Mouse (Mus musculus): ENCODE results near the gene Nckap5.

Gene Nckap5

DNA sequence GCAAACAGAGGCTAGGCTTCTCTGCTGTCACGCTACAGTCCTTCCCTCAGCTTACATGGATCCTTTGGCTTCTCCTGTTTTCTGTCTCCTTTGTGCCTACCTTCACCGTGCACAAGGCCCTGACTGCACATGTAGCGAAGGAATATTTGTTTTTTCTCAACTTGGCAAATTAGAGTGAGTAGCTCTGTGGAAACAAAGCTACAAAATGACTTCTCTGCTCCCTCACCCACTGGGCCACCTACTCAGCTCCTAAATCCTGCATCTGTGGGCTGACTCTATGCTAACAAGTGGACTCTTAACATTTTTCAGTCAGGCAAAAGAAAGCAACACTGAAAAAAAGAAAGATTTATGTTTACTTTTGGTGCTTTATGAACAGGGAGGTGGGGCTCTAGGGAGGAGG, 856.0 kb downstream of the Nckap5 start:
- DNase-seq = no peak

- DNase-seq = no peak
Measured at GRCm38 (mm10) chr1:125971933-125972332, 858.7 kb downstream of the Nckap5 start.

DNA sequence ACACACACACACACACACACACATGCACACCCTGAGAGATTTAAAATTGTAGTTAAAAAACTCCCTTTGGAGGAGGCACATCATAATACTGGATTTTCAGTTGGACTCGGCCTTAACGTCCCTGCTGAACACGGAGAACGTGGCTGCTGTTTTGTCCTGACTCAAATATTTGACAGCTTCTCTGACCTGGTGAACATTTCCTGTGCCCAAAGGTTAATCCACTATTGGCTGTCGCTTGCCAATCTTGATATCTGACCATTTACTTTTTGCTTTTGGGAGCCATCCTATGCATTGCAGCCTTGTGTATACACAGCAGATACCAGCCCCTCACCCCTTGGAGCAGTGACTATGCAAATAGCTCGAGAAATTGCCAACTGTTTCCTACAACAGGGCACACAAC, 862.9 kb downstream of the Nckap5 start:
- DNase-seq = no peak

- no peak for DNase-seq
Measured at GRCm38 (mm10) chr1:125951026-125951425, 879.6 kb downstream of the Nckap5 start.

DNA sequence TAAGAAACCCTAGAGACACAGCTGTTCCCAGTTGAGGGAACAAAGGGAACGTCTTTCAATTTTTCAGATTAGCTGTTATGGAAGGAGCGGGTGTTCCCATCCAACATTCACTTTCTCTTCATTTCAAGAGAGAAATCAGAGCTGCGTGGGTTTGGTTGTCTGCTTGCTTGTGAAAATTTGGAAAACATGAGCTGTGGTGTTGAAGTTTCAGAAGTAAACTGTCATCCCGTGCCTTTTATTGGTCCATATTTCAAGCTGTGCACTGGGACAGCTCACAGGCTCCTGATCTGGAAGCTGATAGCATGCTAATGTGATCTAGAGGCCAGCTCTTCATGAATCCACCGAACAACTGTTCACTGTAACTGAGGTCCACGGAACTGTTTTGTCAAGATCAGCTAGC, 881.5 kb downstream of the Nckap5 start:
- no peak for DNase-seq

- DNase-seq = no peak
Measured at GRCm38 (mm10) chr1:125945136-125945535, 885.5 kb downstream of the Nckap5 start.

DNA sequence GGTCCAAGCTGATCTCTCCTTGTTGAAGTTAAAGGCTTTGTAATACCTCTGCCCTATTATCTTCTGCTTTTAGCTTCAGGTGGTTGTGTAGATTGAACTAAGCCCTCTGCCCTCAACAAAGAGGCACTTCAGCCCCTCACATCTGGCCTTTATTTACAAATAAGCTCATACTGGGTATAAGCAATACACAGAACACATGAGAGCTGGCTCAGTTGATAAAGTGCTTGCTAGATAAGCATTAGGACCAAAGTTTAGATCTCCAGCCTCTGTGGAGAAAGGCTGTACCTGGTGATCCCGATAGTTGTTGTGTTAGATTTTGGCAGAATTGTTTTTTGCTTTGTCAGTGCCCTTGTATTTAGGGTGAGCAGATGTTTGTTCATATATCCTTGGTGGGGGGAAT, 887.3 kb downstream of the Nckap5 start:
- no peak for DNase-seq

GRCm38 (mm10) chr1:125925486-125925885, 905.1 kb downstream of the Nckap5 start:
- DNase-seq = no peak

DNA sequence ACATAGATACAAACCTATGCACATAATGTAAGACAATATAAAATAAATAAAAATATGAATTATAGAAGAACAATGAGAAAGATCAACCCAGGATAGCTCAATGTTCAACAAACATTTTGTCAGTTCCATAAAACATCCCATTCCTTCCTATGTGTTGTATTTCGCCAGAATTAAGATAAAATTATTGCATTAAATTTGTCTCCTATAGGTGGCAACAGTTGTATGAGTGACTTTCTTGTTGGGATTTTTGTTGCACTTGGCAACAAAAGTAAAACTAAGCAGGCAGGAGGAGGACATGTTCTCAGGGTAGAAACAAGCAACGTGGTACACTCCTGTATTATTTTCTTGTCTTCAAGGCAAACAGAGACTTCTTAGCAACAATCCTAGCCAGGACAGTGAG, 907.5 kb downstream of the Nckap5 start:
- no peak for DNase-seq

GRCm38 (mm10) chr1:125920696-125921095, 909.9 kb downstream of the Nckap5 start:
- DNase-seq = no peak

- no peak for DNase-seq
Measured at GRCm38 (mm10) chr1:125912601-125913600, 917.7 kb downstream of the Nckap5 start, which contains the start of gene Lypd1. Lypd1 (minus strand) TSS chr1:125913101.

DNA sequence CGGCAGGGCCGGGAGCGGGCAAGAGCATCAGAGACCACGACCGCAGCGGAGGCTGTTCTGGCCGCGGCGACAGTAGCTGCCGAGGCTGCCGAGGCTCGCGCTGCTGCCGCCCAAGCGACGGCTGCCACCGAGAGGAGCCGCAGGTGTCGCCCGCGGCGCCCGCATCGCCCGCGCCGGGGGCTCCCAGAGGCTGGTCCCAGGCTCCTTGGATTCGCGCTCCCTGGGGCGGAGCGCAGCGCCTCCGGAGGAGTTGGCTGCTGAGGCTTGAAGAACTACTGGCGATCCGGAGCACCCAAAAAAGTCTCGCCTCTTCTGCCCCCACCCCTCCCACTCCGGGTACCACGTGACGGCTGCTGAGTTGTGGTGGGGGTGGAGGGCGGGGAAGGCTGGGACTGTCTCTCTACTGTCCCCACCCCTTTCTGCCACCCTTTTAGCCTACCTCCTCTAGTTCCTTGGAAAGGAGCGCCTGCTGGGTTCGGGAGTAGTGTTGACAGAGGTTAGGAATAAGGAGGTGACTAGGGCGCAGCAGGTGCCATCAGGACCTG, 918.6 kb downstream of the Nckap5 start:
- DNase-seq = no peak

- no peak for DNase-seq
Measured at GRCm38 (mm10) chr1:125911337-125911900, 919.2 kb downstream of the Nckap5 start.

- DNase-seq = no peak
Measured at GRCm38 (mm10) chr1:125910871-125911265, 919.7 kb downstream of the Nckap5 start.

- no peak for DNase-seq
Measured at GRCm38 (mm10) chr1:125910211-125910870, 920.3 kb downstream of the Nckap5 start.

DNA sequence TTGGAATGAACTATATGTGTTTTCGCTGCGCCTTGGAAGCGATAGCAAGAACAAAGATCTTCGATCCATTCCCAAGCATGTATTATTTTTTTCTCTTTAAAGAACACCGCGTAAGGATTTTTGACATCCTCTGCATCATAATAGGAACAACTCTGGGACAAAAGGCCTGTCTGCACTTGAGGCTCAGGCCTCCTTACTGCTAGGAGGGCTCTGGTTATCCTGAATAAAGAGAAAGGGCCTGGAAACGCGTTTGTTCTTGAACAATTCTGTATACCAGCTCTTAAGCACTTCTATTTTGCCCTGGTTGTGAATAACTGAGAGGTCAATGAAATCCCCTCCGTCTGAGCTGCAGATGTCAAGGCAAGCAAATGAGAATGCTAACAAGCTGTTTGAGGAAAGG, 937.4 kb downstream of the Nckap5 start:
- no peak for DNase-seq

GRCm38 (mm10) chr1:125870056-125870455, 960.5 kb downstream of the Nckap5 start:
- DNase-seq = no peak

Measured in cerebellum, adult 9-11 months (tissue).